Mouse (Mus musculus) midbrain, embryonic 15.5 days (tissue): Measurements from ENCODE around the gene Gmcl1. TPM values are rescaled to one million over a fixed set of nuclear protein-coding genes. Genes with fewer than 3 reads are reported as not detected.
A peak's percentile ranks its signal among the peaks of the same experiment; 100 is the strongest.

Experiments used
- ATAC-seq: fragments of 200-750 bp; cut with Nextera tagmentation; replicated peaks from 2 replicates; pipeline ENCODE4 v1.8.0; 2017; ENCODE audit warnings: moderate TSS enrichment
- H3K27ac ChIP-seq: fragments of 300-500 bp; sonication (generic); 2 replicates; pipeline ENCODE4 v1.5.1; 2015; ENCODE audit warnings: mild to moderate bottlenecking, inconsistent platforms
- H3K27me3 ChIP-seq: fragments of 300-500 bp; sonication (generic); replicated peaks from 2 replicates; pipeline ENCODE4 v1.6.1; 2015; ENCODE audit warnings: inconsistent platforms
- H3K36me3 ChIP-seq: fragments of 300-500 bp; sonication (generic); replicated peaks from 2 replicates; pipeline ENCODE4 v1.6.1; 2015; ENCODE audit warnings: inconsistent platforms
- H3K4me1 ChIP-seq: fragments of 300-500 bp; sonication (generic); 2 replicates; pipeline ENCODE4 v1.6.1; 2015; ENCODE audit warnings: inconsistent platforms
- H3K4me2 ChIP-seq: fragments of 300-500 bp; sonication (generic); 2 replicates; pipeline ENCODE4 v1.6.1; 2015; ENCODE audit warnings: inconsistent platforms, mild to moderate bottlenecking, moderate library complexity
- H3K4me3 ChIP-seq: fragments of 300-500 bp; sonication (generic); 2 replicates; pipeline ENCODE4 v1.5.1; 2015; ENCODE audit warnings: mild to moderate bottlenecking, inconsistent platforms
- H3K9ac ChIP-seq: fragments of 300-500 bp; sonication (generic); 2 replicates; pipeline ENCODE4 v1.6.1; 2015; ENCODE audit warnings: mild to moderate bottlenecking, inconsistent platforms
- H3K9me3 ChIP-seq: fragments of 300-500 bp; sonication (generic); 2 replicates; pipeline ENCODE4 v1.6.1; 2016; ENCODE audit warnings: inconsistent platforms
- WGBS: fragments of 180-500 bp; shearing (Covaris S2); methylation state at CpG from one replicate; pipeline ENCODE4 v1.1.7; 2015; ENCODE audit warnings: mixed read lengths; 5-methylcytosine and 5-hydroxymethylcytosine counted together
- polyA plus RNA-seq: library from polyadenylated mRNA; unstranded; fragments of >200 nt; fragmentation: Nextera tagmentation; extraction: Ambion mirVana; gene quantifications from 2 replicates; pipeline ENCODE4 v1.2.1, GENCODE M21; 2015

Gene Gmcl1
- polyA plus RNA-seq, 1 experiment from 2014 or later: 33.8 TPM

- peak overlapping the region; percentile 36; the same call in 1 of the 2 replicates for H3K27ac ChIP-seq
- ATAC-seq: no peak
- peaks cover 24% of the 10 kb centered on the region for H3K4me1 ChIP-seq
- WGBS: 15% methylated on average over 2 of the region's 2 CpGs
- no peak overlapping the region for H3K4me2 ChIP-seq
- H3K36me3 ChIP-seq: peaks cover 26% of the 10 kb centered on the region; the same call in 1 of the 2 replicates
- H3K27me3 ChIP-seq: no peaks in the 10 kb centered on the region
- no peak overlapping the region for H3K4me3 ChIP-seq
- H3K9me3 ChIP-seq: no peaks in the 10 kb centered on the region
- no peak overlapping the region for H3K9ac ChIP-seq
Observed at GRCm38 (mm10) chr6:86670873-86671272, 62.3 kb downstream of the Gmcl1 start.

GRCm38 (mm10) chr6:86669240-86669727, 63.9 kb downstream of the Gmcl1 start:
- Histone ChIP-seq H3K4me1 (peaks cover 24% of the 10 kb centered on the region), H3K36me3 (peaks cover 22% of the 10 kb centered on the region; the same call in 1 of the 2 replicates), H3K27ac (peak overlapping the region; percentile 59), H3K9me3 (no peaks in the 10 kb centered on the region), H3K27me3 (no peaks in the 10 kb centered on the region), H3K9ac (peak overlapping the region; percentile 39), H3K4me2 (peak overlapping the region; percentile 88), H3K4me3 (peak overlapping the region; percentile 94)
- ATAC-seq: peak; percentile 100
- WGBS: 2% methylated on average over 37 of the region's 37 CpGs

GRCm38 (mm10) chr6:86668580-86669239, 64.5 kb downstream of the Gmcl1 start, which contains the start of gene Mxd1:
TSS of gene Mxd1 (minus strand) at chr6:86669161.
- Histone ChIP-seq H3K9ac (peak within 1 kb of the TSS; percentile 92), H3K36me3 (peaks cover 19% of the 10 kb centered on the region; the same call in 1 of the 2 replicates), H3K27ac (peak within 1 kb of the TSS; percentile 68), H3K4me1 (peaks cover 24% of the 10 kb centered on the region), H3K4me3 (peak within 1 kb of the TSS; percentile 94), H3K4me2 (peak within 1 kb of the TSS; percentile 88), H3K27me3 (no peaks in the 10 kb centered on the region), H3K9me3 (no peaks in the 10 kb centered on the region)
- under 1% methylated on average over 50 of the region's 76 CpGs for WGBS
- no peak; the same call in 1 of the 2 replicates for ATAC-seq

GRCm38 (mm10) chr6:86667061-86667460, 66.1 kb downstream of the Gmcl1 start:
- no peaks in the 10 kb centered on the region for H3K9me3 ChIP-seq
- ATAC-seq: no peak
- H3K27me3 ChIP-seq: no peaks in the 10 kb centered on the region
- 94% methylated on average over 10 of the region's 10 CpGs for WGBS
- H3K27ac ChIP-seq: no peak overlapping the region
- peaks cover 13% of the 10 kb centered on the region for H3K36me3 ChIP-seq
- H3K9ac ChIP-seq: no peak overlapping the region
- H3K4me2 ChIP-seq: peak overlapping the region; percentile 86
- H3K4me3 ChIP-seq: peak overlapping the region; percentile 94; the same call in 1 of the 2 replicates
- H3K4me1 ChIP-seq: peaks cover 24% of the 10 kb centered on the region

- Histone ChIP-seq H3K27me3 (no peaks in the 10 kb centered on the region), H3K4me1 (peaks cover 24% of the 10 kb centered on the region), H3K36me3 (peaks cover 19% of the 10 kb centered on the region), H3K4me2 (no peak overlapping the region), H3K27ac (no peak overlapping the region), H3K9me3 (no peaks in the 10 kb centered on the region), H3K9ac (no peak overlapping the region), H3K4me3 (no peak overlapping the region)
- ATAC-seq: no peak
- 89% methylated on average over 17 of the region's 17 CpGs for WGBS
Observed at GRCm38 (mm10) chr6:86665560-86666307, 67.4 kb downstream of the Gmcl1 start.

- no peaks in the 10 kb centered on the region for H3K27me3 ChIP-seq
- H3K9ac ChIP-seq: no peak overlapping the region
- no peak overlapping the region for H3K4me2 ChIP-seq
- WGBS: 85% methylated on average over 5 of the region's 5 CpGs
- H3K36me3 ChIP-seq: peaks cover 21% of the 10 kb centered on the region
- no peak overlapping the region for H3K4me3 ChIP-seq
- ATAC-seq: no peak
- H3K27ac ChIP-seq: no peak overlapping the region
- peaks cover 24% of the 10 kb centered on the region for H3K4me1 ChIP-seq
- H3K9me3 ChIP-seq: no peaks in the 10 kb centered on the region
Observed at GRCm38 (mm10) chr6:86665076-86665475, 68.1 kb downstream of the Gmcl1 start.

- Histone ChIP-seq H3K27me3 (no peaks in the 10 kb centered on the region), H3K27ac (no peak overlapping the region), H3K9me3 (no peaks in the 10 kb centered on the region), H3K4me2 (no peak overlapping the region), H3K4me3 (no peak overlapping the region), H3K4me1 (no peaks in the 10 kb centered on the region), H3K36me3 (peaks cover 44% of the 10 kb centered on the region), H3K9ac (no peak overlapping the region)
- 78% methylated on average over 9 of the region's 9 CpGs for WGBS
- no peak for ATAC-seq
Observed at GRCm38 (mm10) chr6:86660161-86660877, 72.9 kb downstream of the Gmcl1 start.

GRCm38 (mm10) chr6:86658501-86658900, 74.7 kb downstream of the Gmcl1 start:
- no peak overlapping the region for H3K27ac ChIP-seq
- peaks cover 44% of the 10 kb centered on the region for H3K36me3 ChIP-seq
- WGBS: 90% methylated on average over 3 of the region's 3 CpGs
- no peak overlapping the region for H3K4me3 ChIP-seq
- H3K4me2 ChIP-seq: no peak overlapping the region
- no peak for ATAC-seq
- no peak overlapping the region for H3K9ac ChIP-seq
- H3K9me3 ChIP-seq: no peaks in the 10 kb centered on the region
- no peaks in the 10 kb centered on the region for H3K4me1 ChIP-seq
- H3K27me3 ChIP-seq: no peaks in the 10 kb centered on the region

- 79% methylated on average over 9 of the region's 9 CpGs for WGBS
- ATAC-seq: no peak
- no peak overlapping the region for H3K27ac ChIP-seq
Observed at GRCm38 (mm10) chr6:86654270-86654916, 78.8 kb downstream of the Gmcl1 start.

GRCm38 (mm10) chr6:86653026-86653425, 80.2 kb downstream of the Gmcl1 start:
- WGBS: 91% methylated on average over 6 of the region's 6 CpGs
- Histone ChIP-seq H3K9ac (no peak overlapping the region), H3K27me3 (no peaks in the 10 kb centered on the region), H3K4me3 (no peak overlapping the region), H3K36me3 (peaks cover 36% of the 10 kb centered on the region), H3K4me1 (no peaks in the 10 kb centered on the region), H3K4me2 (no peak overlapping the region), H3K9me3 (no peaks in the 10 kb centered on the region), H3K27ac (no peak overlapping the region)
- ATAC-seq: no peak

More at GRCm38 (mm10) chr6:86654270-86654916, 78.8 kb downstream of the Gmcl1 start:
- H3K36me3 ChIP-seq: peaks cover 43% of the 10 kb centered on the region
- no peaks in the 10 kb centered on the region for H3K4me1 ChIP-seq
- no peaks in the 10 kb centered on the region for H3K27me3 ChIP-seq
- no peaks in the 10 kb centered on the region for H3K9me3 ChIP-seq
- no peak overlapping the region for H3K9ac ChIP-seq
- no peak overlapping the region for H3K4me3 ChIP-seq
- H3K4me2 ChIP-seq: no peak overlapping the region

- Histone ChIP-seq H3K9me3 (no peaks in the 10 kb centered on the region), H3K27ac (no peak overlapping the region), H3K4me2 (no peak overlapping the region), H3K4me3 (no peak overlapping the region), H3K36me3 (peaks cover 16% of the 10 kb centered on the region), H3K27me3 (no peaks in the 10 kb centered on the region), H3K4me1 (no peaks in the 10 kb centered on the region), H3K9ac (no peak overlapping the region)
- no peak for ATAC-seq
- WGBS: 80% methylated on average over 7 of the region's 7 CpGs
Observed at GRCm38 (mm10) chr6:86646143-86646542, 87.0 kb downstream of the Gmcl1 start.
